Mouse (Mus musculus): ENCODE measurements around the gene Il21r.

- no peak for TF ChIP-seq JUND (IDR thresholded peaks at IDR 0.05; ENCODE audit: low read depth, low read length)
- no peak for TF ChIP-seq CHD2 (IDR thresholded peaks at IDR 0.05; ENCODE audit: low read length)
- TF ChIP-seq CTCF (IDR thresholded peaks at IDR 0.05 in 2 of 3, conservative IDR thresholded peaks at IDR 0.05 in 1 of 3; ENCODE audit: control insufficient read depth in 1 of 3, insufficient read depth in 1 of 3, low read depth in 2 of 3, low read length in 3 of 3, poor library complexity in 1 of 3, severe bottlenecking in 1 of 3) = no peak
- no peak for TF ChIP-seq POLR2A (IDR thresholded peaks at IDR 0.05; ENCODE audit: control insufficient read depth in 1 of 2, insufficient read depth in 1 of 2, low read depth in 1 of 2, low read length in 2 of 2, poor library complexity in 1 of 2)
- TF ChIP-seq MYC (IDR thresholded peaks at IDR 0.05; ENCODE audit: low read depth, low read length) = no peak
- no peak for TF ChIP-seq TCF12 (IDR thresholded peaks at IDR 0.05; ENCODE audit: low read depth, low read length)
- no peak for TF ChIP-seq MAFK (IDR thresholded peaks at IDR 0.05; ENCODE audit: borderline replicate concordance, low read depth, low read length)
- TF ChIP-seq EP300 (IDR thresholded peaks at IDR 0.05; ENCODE audit: low read depth in 1 of 2, low read length in 2 of 2) = no peak
- TF ChIP-seq GABPA (IDR thresholded peaks at IDR 0.05; ENCODE audit: low read depth, low read length) = no peak
- TF ChIP-seq MAX (IDR thresholded peaks at IDR 0.05; ENCODE audit: low read length) = no peak
- no peak for TF ChIP-seq ZC3H11A (IDR thresholded peaks at IDR 0.05; ENCODE audit: low read depth, low read length)
- TF ChIP-seq GATA1 (IDR thresholded peaks at IDR 0.05; ENCODE audit: low read depth, low read length) = no peak
- TF ChIP-seq USF1 (IDR thresholded peaks at IDR 0.05; ENCODE audit: low read depth, low read length) = no peak
- TF ChIP-seq ELF1 (IDR thresholded peaks at IDR 0.05; ENCODE audit: low read depth, low read length) = no peak
These were observed 1.3 kb upstream of the Il21r start for GRCm38 (mm10) chr7:125601821-125602448.
